Mouse (Mus musculus) small intestine, adult 2 months (tissue): ENCODE data around the gene Ipo13.

Experiments
- CTCF ChIP-seq: fragments of 200-500 bp; IDR thresholded peaks from 2 replicates; pipeline ENCODE4 v1.5.1; 2012; ENCODE audit warnings: low read depth, mild to moderate bottlenecking, control low read depth, inconsistent platforms, low read length, moderate library complexity, mixed read lengths; ENCODE audit not compliant: insufficient replicate concordance, insufficient read length; ENCODE audit errors: extremely low read depth
- POLR2A ChIP-seq: fragments of 200-500 bp; IDR thresholded peaks from 2 replicates; pipeline ENCODE4 v1.6.1; 2012; ENCODE audit warnings: low read depth, mild to moderate bottlenecking, control low read depth, inconsistent platforms, low read length, moderate library complexity

DNA sequence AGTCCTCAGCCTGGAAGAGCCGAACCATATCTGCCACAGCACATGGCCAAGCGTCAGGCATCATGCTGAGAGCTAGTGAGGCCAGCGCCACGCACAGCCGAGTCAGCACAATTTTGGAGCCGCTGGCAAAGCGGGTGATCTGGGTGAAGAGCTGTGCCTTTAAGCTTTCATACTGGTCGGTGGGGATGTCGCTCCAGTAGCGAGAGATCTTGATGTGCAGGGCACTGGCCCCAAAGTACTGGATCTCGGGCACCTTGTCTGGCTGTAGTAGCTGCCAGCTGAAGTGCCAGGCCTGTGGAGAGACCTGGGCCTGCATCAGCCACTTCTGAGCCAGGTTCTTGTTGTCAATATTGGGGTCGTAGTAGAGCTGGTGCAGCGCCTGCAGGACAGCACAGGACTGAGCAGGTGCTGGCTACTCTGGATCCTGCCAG is 2.7 kb downstream of the Ipo13 start:
- TF ChIP-seq POLR2A, result no peak
- no peak for TF ChIP-seq CTCF
